Mouse (Mus musculus) adrenal gland, adult 18-20 months (tissue): Measurements from ENCODE around the gene Fbxo42. TPM values are rescaled to one million over a fixed set of nuclear protein-coding genes. Genes with fewer than 3 reads are reported as not detected.

Experiments used
- DNase-seq, 2 experiments: peaks; one replicate each; pipeline ENCODE4 v3.0.0; 2021 to 2022; ENCODE audit warnings: low spot score in 2 of 2
- total RNA-seq, 2 experiments: library from RNA; stranded (reverse); gene quantifications; 1 replicate in 1 of 2; 2 replicates in 1 of 2; pipeline ENCODE4 v1.2.3; 2021

Gene Fbxo42
- total RNA-seq, 2 experiments from 2014 or later, result 21.1 to 23.1 TPM

GRCm38 (mm10) chr4:141213770-141214336, 66.1 kb downstream of the Fbxo42 start, which contains the start of gene Rsg1:
TSS of gene Rsg1 (plus strand) at chr4:141213956.
- peak; percentile 97 for DNase-seq

- DNase-seq, result no peak
Observed at GRCm38 (mm10) chr4:141214337-141214851, 66.7 kb downstream of the Fbxo42 start.

- no peak for DNase-seq
Observed at GRCm38 (mm10) chr4:141219583-141220213, 72.0 kb downstream of the Fbxo42 start.

GRCm38 (mm10) chr4:141221848-141222247, 74.1 kb downstream of the Fbxo42 start:
- DNase-seq, result no peak

GRCm38 (mm10) chr4:141222752-141223151, 75.0 kb downstream of the Fbxo42 start:
- no peak for DNase-seq

GRCm38 (mm10) chr4:141228687-141229086, 81.0 kb downstream of the Fbxo42 start:
- DNase-seq, result no peak

GRCm38 (mm10) chr4:141233196-141233595, 85.5 kb downstream of the Fbxo42 start:
- no peak for DNase-seq

GRCm38 (mm10) chr4:141235537-141236111, 87.9 kb downstream of the Fbxo42 start:
- no peak for DNase-seq

- no peak for DNase-seq
Observed at GRCm38 (mm10) chr4:141236856-141237255, 89.1 kb downstream of the Fbxo42 start.

GRCm38 (mm10) chr4:141238492-141239387, 91.0 kb downstream of the Fbxo42 start:
- DNase-seq, result no peak

- DNase-seq, result peak; percentile 85 to 87
Observed at GRCm38 (mm10) chr4:141239388-141240125, 91.8 kb downstream of the Fbxo42 start, which contains the start of gene Arhgef19. TSS of gene Arhgef19 (plus strand) at chr4:141239499.

GRCm38 (mm10) chr4:141240617-141241016, 92.9 kb downstream of the Fbxo42 start:
- DNase-seq, result peak; percentile 54 to 66

- no peak for DNase-seq
Observed at GRCm38 (mm10) chr4:141241861-141242260, 94.1 kb downstream of the Fbxo42 start.

- no peak for DNase-seq
Observed at GRCm38 (mm10) chr4:141242651-141243241, 95.0 kb downstream of the Fbxo42 start.

- no peak for DNase-seq
Observed at GRCm38 (mm10) chr4:141243636-141244035, 95.9 kb downstream of the Fbxo42 start.

GRCm38 (mm10) chr4:141244401-141244800, 96.7 kb downstream of the Fbxo42 start:
- DNase-seq, result no peak

- DNase-seq, result peak; percentile 76 to 77
Observed at GRCm38 (mm10) chr4:141244931-141245425, 97.3 kb downstream of the Fbxo42 start.

GRCm38 (mm10) chr4:141246089-141246997, 98.6 kb downstream of the Fbxo42 start:
- DNase-seq, result no peak

- no peak for DNase-seq
Observed at GRCm38 (mm10) chr4:141246998-141247350, 99.3 kb downstream of the Fbxo42 start.
